Mouse (Mus musculus) liver, embryonic 14.5 days (tissue): ENCODE results near the gene Adgrb2.
A peak's percentile ranks its signal among the peaks of the same experiment; 100 is the strongest.

Experiments used
- CTCF ChIP-seq: IDR thresholded peaks from 2 replicates; pipeline ENCODE4 v1.5.1; 2016; ENCODE audit warnings: antibody characterized with exemption, low read depth, control low read depth
- EP300 ChIP-seq: IDR thresholded peaks from 2 replicates; pipeline ENCODE4 v1.6.1; 2016; ENCODE audit warnings: antibody characterized with exemption, low read depth

GRCm38 (mm10) chr4:129996015-129996414 lies 11.3 kb downstream of the Adgrb2 start:
- TF ChIP-seq CTCF (peak; percentile 34; the same call in 1 of the 2 replicates), EP300 (no peak)
